In the genomic region with DNA sequence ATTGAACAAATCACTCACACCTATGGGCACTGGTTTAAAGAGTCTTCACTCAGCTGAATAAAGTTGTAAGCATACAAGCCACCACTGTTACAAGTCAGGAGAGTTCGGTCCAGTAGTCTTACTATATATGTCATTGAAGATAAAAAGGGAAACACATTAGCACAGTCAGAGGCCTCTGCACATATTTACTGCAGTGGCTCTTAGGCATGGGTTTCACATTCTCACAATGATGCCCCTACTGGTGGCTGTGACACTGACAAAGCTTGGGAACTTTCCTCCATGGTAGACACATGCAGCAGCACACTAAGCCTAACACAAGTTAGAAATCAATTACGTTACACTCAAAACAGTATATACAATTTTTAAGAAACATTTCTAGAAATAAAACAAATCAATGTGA, we compare ENCODE assay signal across 18 mouse cellular contexts. TPM values are rescaled to one million over a fixed set of nuclear protein-coding genes. Genes with fewer than 3 reads are reported as not detected.
DNase-seq lines count a peak whose midpoint lies in the region; ATAC-seq and TF ChIP-seq lines count a peak whose summit lies in the region.
"Had no signal": no experiment of that assay in that cellular context is flagged by ENCODE, and none has a peak within 500 bp of the region (broad histone marks: within the 10 kb centered on the region; RNA-seq: fewer than 3 reads in every experiment).

No protein-coding gene starts in this region.

- H3K9ac ChIP-seq in lung, embryonic 14.5 days, result no peak overlapping the region
- H3K9ac ChIP-seq in CH12.LX (ENCODE audit: insufficient read depth, low read depth), result no peak overlapping the region
- H3K9ac ChIP-seq: embryonic facial prominence, embryonic 12.5 days; forebrain, embryonic 15.5 days; limb, embryonic 13.5 days; neural tube, embryonic 12.5 days had no signal

- DNase-seq in gastrocnemius, adult 2 months, result no peak
- DNase-seq in gastrocnemius, adult 18-20 months (ENCODE audit: low spot score), result no peak
- DNase-seq in lung, embryonic 14.5 days, result peak; percentile 34
- DNase-seq in lung, postnatal 14 days, result no peak
- DNase-seq in CH12.LX (ENCODE audit: extremely low read depth), result peak; percentile 27
- DNase-seq in embryo, embryonic 10.5 days (ENCODE audit: low spot score), result peak; percentile 22
- no peak for DNase-seq in ovary, adult 18-20 months (ENCODE audit: low spot score)
- DNase-seq in hindbrain, embryonic 10.5 days (ENCODE audit: low spot score), result no peak
- DNase-seq: adrenal gland, postnatal 36 days; cerebellum, adult 11-12 months; gastrocnemius, postnatal 36 days; heart, postnatal 10 days; thymus, postnatal 4 days had no signal

- H3K4me2 ChIP-seq in lung, embryonic 14.5 days, result no peak overlapping the region
- no peak overlapping the region for H3K4me2 ChIP-seq in CH12.LX (ENCODE audit: insufficient read depth, low read depth, poor library complexity, severe bottlenecking)
- H3K4me2 ChIP-seq: embryonic facial prominence, embryonic 12.5 days; forebrain, embryonic 15.5 days; limb, embryonic 13.5 days; neural tube, embryonic 12.5 days had no signal

- dilution Hi-C loops in CH12.LX (cut with MboI; ENCODE audit: extremely low pct_ligation_motif_present, extremely low pct_unique_long_range_greater_than_20kb, low sequenced_read_pairs), result no loop called here

- peaks cover 2% of the 10 kb centered on the region for H3K36me3 ChIP-seq in lung, embryonic 14.5 days (ENCODE audit: insufficient read depth)
- H3K36me3 ChIP-seq in CH12.LX (replicated peaks in 1 of 2; ENCODE audit: control insufficient read depth in 1 of 2, insufficient read depth in 1 of 2, low read length in 1 of 2), result peaks cover 0 to 7% of the 10 kb centered on the region in 2 experiments
- H3K36me3 ChIP-seq in hindbrain, embryonic 10.5 days, result peaks cover 6% of the 10 kb centered on the region; the same call in 1 of the 2 replicates
- H3K36me3 ChIP-seq: embryonic facial prominence, embryonic 12.5 days had no signal

- no peaks in the 10 kb centered on the region for H3K4me1 ChIP-seq in lung, embryonic 14.5 days (ENCODE audit: insufficient read depth)
- peaks cover 0 to 2% of the 10 kb centered on the region in 2 experiments; a peak in 1 of 4 replicates for H3K4me1 ChIP-seq in CH12.LX (ENCODE audit: control insufficient read depth in 1 of 2, insufficient read depth in 2 of 2)
- H3K4me1 ChIP-seq in hindbrain, embryonic 10.5 days (replicated peaks), result no peaks in the 10 kb centered on the region
- H3K4me1 ChIP-seq: embryonic facial prominence, embryonic 12.5 days; forebrain, embryonic 15.5 days; limb, embryonic 13.5 days; neural tube, embryonic 12.5 days had no signal

- H3K27me3 ChIP-seq in lung, embryonic 14.5 days (ENCODE audit: insufficient read depth, low read length), result no peaks in the 10 kb centered on the region
- H3K27me3 ChIP-seq in CH12.LX (replicated peaks), result no peaks in the 10 kb centered on the region
- H3K27me3 ChIP-seq in hindbrain, embryonic 10.5 days (ENCODE audit: insufficient read depth, poor library complexity, severe bottlenecking), result no peaks in the 10 kb centered on the region
- H3K27me3 ChIP-seq: embryonic facial prominence, embryonic 12.5 days; forebrain, embryonic 15.5 days; limb, embryonic 13.5 days; neural tube, embryonic 12.5 days had no signal

- WGBS in lung, embryonic 14.5 days, result 84% methylated on average over 2 of the region's 2 CpGs
- WGBS in hindbrain, embryonic 10.5 days, result 93% methylated on average over 2 of the region's 2 CpGs

- intact Hi-C loops in gastrocnemius, adult 2 months (cut with DNase I), result no loop called here

- no peak for TF ChIP-seq EP300 in CH12.LX (IDR thresholded peaks at IDR 0.05; ENCODE audit: low read length)

- TF ChIP-seq CTCF in gastrocnemius, adult 2 months (IDR thresholded peaks at IDR 0.05), result peak; percentile 35
- peak; percentile 42 for TF ChIP-seq CTCF in lung, embryonic 14.5 days (IDR thresholded peaks at IDR 0.05; ENCODE audit: low read depth)
- TF ChIP-seq CTCF in CH12.LX (conservative IDR thresholded peaks at IDR 0.05 in 1 of 2, IDR thresholded peaks at IDR 0.05 in 1 of 2; ENCODE audit: low read depth in 2 of 2, low read length in 2 of 2), result peak; percentile 30 to 53; a peak in 3 of 4 replicates

- no peak overlapping the region for H3K27ac ChIP-seq in gastrocnemius, adult 2 months
- H3K27ac ChIP-seq in lung, embryonic 14.5 days (ENCODE audit: low read depth), result no peak overlapping the region
- H3K27ac ChIP-seq in CH12.LX (ENCODE audit: insufficient read depth, low read depth), result no peak overlapping the region
- H3K27ac ChIP-seq in hindbrain, embryonic 10.5 days, result no peak overlapping the region
- H3K27ac ChIP-seq: embryonic facial prominence, embryonic 12.5 days; forebrain, embryonic 15.5 days; limb, embryonic 13.5 days; neural tube, embryonic 12.5 days had no signal

- no peak for ATAC-seq in lung, embryonic 14.5 days (ENCODE audit: insufficient read depth)
- ATAC-seq: forebrain, embryonic 15.5 days; intestine, embryonic 16.5 days had no signal

- in situ Hi-C loops in CH12.LX (cut with MboI; ENCODE audit: low pct_ligation_motif_present, low pct_unique_long_range_greater_than_20kb, low sequenced_read_pairs), result no loop called here

- no peak overlapping the region for H3K4me3 ChIP-seq in gastrocnemius, adult 2 months
- no peak overlapping the region for H3K4me3 ChIP-seq in lung, embryonic 14.5 days (ENCODE audit: low read depth, low read length)
- H3K4me3 ChIP-seq in CH12.LX (replicated peaks in 1 of 3; ENCODE audit: low read depth in 2 of 3, low read length in 2 of 3, poor library complexity in 1 of 3), result no peak overlapping the region
- no peak overlapping the region for H3K4me3 ChIP-seq in hindbrain, embryonic 10.5 days
- H3K4me3 ChIP-seq: embryonic facial prominence, embryonic 12.5 days; forebrain, embryonic 15.5 days; limb, embryonic 13.5 days; neural tube, embryonic 12.5 days had no signal

- no peaks in the 10 kb centered on the region for H3K79me2 ChIP-seq in CH12.LX (replicated peaks; ENCODE audit: control insufficient read depth, extremely low read depth, insufficient read depth, poor library complexity, severe bottlenecking)

- H3K9me3 ChIP-seq in lung, embryonic 14.5 days (ENCODE audit: low read depth, low read length), result no peaks in the 10 kb centered on the region
- no peaks in the 10 kb centered on the region for H3K9me3 ChIP-seq in CH12.LX (replicated peaks; ENCODE audit: low read length)
- H3K9me3 ChIP-seq in hindbrain, embryonic 10.5 days, result no peaks in the 10 kb centered on the region
- H3K9me3 ChIP-seq: embryonic facial prominence, embryonic 12.5 days; forebrain, embryonic 15.5 days; limb, embryonic 13.5 days; neural tube, embryonic 12.5 days had no signal

- no peak for TF ChIP-seq POLR2A in CH12.LX (IDR thresholded peaks at IDR 0.05; ENCODE audit: low read depth, low read length)

- no peak for TF ChIP-seq RAD21 in CH12.LX (IDR thresholded peaks at IDR 0.05; ENCODE audit: low read depth, low read length)

TF ChIP-seq in CH12.LX, 34 proteins besides CTCF, POLR2A, EP300 and RAD21:
- TF ChIP-seq CHD2 (IDR thresholded peaks at IDR 0.05; ENCODE audit: low read length) (no peak), IRF4 (IDR thresholded peaks at IDR 0.05; ENCODE audit: low read depth, low read length) (no peak), MYC (IDR thresholded peaks at IDR 0.05; ENCODE audit: low read depth, low read length) (0 out of 2 replicates have a peak, but pooled peaks have one; percentile 18)

RNA-seq across cellular contexts. Expression of gene Epb41l5, which starts 5.5 kb away (rescaled TPM):
- 1 to 10 TPM; 3.2 to 3.9 TPM for total RNA-seq in gastrocnemius, adult 2 months (2021)
- total RNA-seq in gastrocnemius, adult 18-20 months (2021), result 1 to 10 TPM; 4.1 to 4.5 TPM
- 49.9 and 55.7 TPM in 2 replicates for polyA plus RNA-seq in lung, embryonic 14.5 days (2014; fragmentation: Nextera tagmentation; extraction: Ambion mirVana)
- total RNA-seq in CH12.LX (2012; rRNA removed), result 4.1 and 4.5 TPM in 2 replicates
- total RNA-seq in CH12.LX (2014; rRNA removed), result 3.8 and 4.3 TPM in 2 replicates
- 3.8 TPM in 2 replicates for polyA plus RNA-seq in CH12.LX (2012; ENCODE audit: insufficient read length, low read depth)
- polyA plus RNA-seq in hindbrain, embryonic 10.5 days (2016; fragmentation: Nextera tagmentation; extraction: Ambion mirVana), result 31.8 and 40.4 TPM in 2 replicates

Comparison
In these comparisons a context has a peak if more than half of its experiments do, and no peak if none do; other contexts are left out.
1. DNase-seq: peak in lung, embryonic 14.5 days (single experiment), CH12.LX (single experiment) and embryo, embryonic 10.5 days (single experiment); none in gastrocnemius, adult 2 months (single experiment), gastrocnemius, adult 18-20 months (single experiment), lung, postnatal 14 days (single experiment), ovary, adult 18-20 months (single experiment) and hindbrain, embryonic 10.5 days (single experiment).
2. Peak in every context shown above with its lines, with median percentiles within 50 percentile points of each other: CTCF ChIP-seq.